Mouse (Mus musculus): Measurements from ENCODE around the gene Fuom. TPM values are rescaled to one million over a fixed set of nuclear protein-coding genes. Genes with fewer than 3 reads are reported as not detected.

Fuom gene
- polyA plus RNA-seq, 1 experiment from 2014 or later, result 7.6 TPM

DNA sequence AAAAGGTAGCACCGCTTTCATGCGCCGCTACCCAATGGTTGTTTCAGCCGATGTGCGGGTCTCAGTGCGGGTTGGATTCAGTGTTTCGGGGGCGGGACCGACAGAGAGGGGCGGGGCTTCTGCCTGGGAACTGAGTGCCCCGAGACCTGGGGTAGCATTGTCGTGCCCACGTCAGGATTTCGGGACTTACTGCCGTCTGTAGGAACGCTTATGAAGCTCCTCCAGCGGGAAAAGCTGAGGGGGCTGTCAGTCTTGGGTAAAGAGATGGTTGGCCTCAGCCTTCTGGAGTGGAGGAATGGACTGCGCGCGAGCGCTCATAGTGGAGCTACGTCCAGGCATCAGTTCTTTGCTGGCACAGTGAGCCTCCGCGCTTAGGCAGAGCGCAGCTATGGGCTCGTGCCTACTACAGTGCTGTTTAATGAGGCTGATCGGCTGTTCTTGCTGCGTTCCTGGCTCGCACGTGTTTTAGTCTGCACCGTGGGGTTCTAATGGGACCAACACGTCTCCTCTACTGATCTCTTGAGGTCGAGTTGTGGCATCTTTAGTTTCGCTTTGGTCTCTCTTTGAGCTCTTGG lies 53.0 kb downstream of the Fuom start:
- Histone ChIP-seq H3K9ac (no peak overlapping the region), H3K4me3 (replicated peaks) (peak overlapping the region; percentile 45), H3K4me2 (peak overlapping the region; percentile 62), H3K4me1 (replicated peaks) (peaks cover 14% of the 10 kb centered on the region), H3K27me3 (peaks cover 99% of the 10 kb centered on the region), H3K36me3 (no peaks in the 10 kb centered on the region), H3K27ac (no peak overlapping the region), H3K9me3 (replicated peaks) (no peaks in the 10 kb centered on the region)
- no peak for DNase-seq
- ATAC-seq (ENCODE audit: low read depth), result no peak
- 3% methylated on average over 34 of the region's 34 CpGs for WGBS (ENCODE audit: insufficient replicate concordance)

DNA sequence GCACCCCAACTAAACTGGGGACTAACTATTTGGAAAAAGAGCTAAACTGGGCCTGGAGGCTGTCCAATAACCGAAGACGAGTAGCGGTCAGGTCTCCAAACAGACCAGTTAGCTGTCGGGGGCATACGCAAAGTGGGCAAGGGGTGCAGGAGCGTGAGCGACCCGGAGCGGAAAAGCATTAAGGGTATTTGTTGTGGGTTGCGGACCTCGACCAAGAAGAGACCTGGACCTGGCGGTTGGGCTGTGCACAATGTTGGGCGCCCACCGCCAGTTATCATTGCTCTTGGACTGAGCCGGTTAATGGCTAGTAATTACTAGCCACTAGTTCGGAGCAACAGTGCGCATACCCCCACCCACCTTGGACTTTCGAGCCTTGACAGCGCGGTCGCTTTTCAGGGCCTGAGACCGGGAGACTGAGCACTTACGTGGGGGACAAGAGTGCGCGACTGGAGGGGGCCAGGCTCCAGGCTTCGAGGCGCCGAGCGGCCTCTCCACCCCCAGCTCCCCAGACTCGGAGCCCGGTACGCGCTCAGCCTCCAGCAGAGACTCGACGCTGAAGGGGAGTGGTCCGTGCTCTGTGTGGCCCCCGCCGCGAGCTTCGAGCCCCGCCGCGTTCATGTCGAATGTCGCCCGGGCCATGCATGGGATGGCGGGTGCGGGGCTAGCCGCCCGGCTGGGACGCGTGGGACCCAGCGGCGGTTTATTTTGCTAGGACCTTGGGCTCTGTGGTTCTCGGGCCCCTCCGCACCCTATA lies 53.7 kb downstream of the Fuom start, which contains the start of gene Msx3:
Msx3 (minus strand) TSS at position 729 of the 754 bp plus-strand sequence.
- WGBS (ENCODE audit: insufficient replicate concordance), result 2% methylated on average over 56 of the region's 56 CpGs
- Histone ChIP-seq H3K9ac (no peak within 1 kb of the TSS), H3K9me3 (replicated peaks) (no peaks in the 10 kb centered on the region), H3K4me3 (replicated peaks) (peak within 1 kb of the TSS; percentile 45), H3K36me3 (no peaks in the 10 kb centered on the region), H3K27ac (no peak within 1 kb of the TSS), H3K27me3 (peaks cover 96% of the 10 kb centered on the region), H3K4me1 (replicated peaks) (peaks cover 14% of the 10 kb centered on the region), H3K4me2 (peak within 1 kb of the TSS; percentile 62)
- DNase-seq (no peak), ATAC-seq (ENCODE audit: low read depth) (peak; percentile 15; the same call in 1 of the 2 replicates)

- ATAC-seq (ENCODE audit: low read depth), result no peak
- DNase-seq, result no peak
- H3K4me2 ChIP-seq, result peak overlapping the region; percentile 62
- peaks cover 16% of the 10 kb centered on the region for H3K4me1 ChIP-seq (replicated peaks)
- H3K9me3 ChIP-seq (replicated peaks), result no peaks in the 10 kb centered on the region
- H3K27ac ChIP-seq, result no peak overlapping the region
- H3K27me3 ChIP-seq, result peaks cover 90% of the 10 kb centered on the region
- WGBS (ENCODE audit: insufficient replicate concordance), result 2% methylated on average over 33 of the region's 33 CpGs
- H3K4me3 ChIP-seq (replicated peaks), result peak overlapping the region; percentile 7
- H3K9ac ChIP-seq, result no peak overlapping the region
- H3K36me3 ChIP-seq, result no peaks in the 10 kb centered on the region
Observed at GRCm38 (mm10) chr7:140047811-140048311, 54.4 kb downstream of the Fuom start.

Other genes with a start within 250 kb of the Fuom start
- 0.02 TPM in 1 of 2 replicates, not detected in the other for gene Kndc1, start 207.7 kb downstream of the Fuom start, polyA plus RNA-seq (2015; fragmentation: Nextera tagmentation; extraction: Ambion mirVana)
- gene Utf1, start 158.7 kb downstream of the Fuom start, polyA plus RNA-seq (2015; fragmentation: Nextera tagmentation; extraction: Ambion mirVana), result not detected in 2 replicates
- not detected in 2 replicates for gene 6430531B16Rik, start 123.7 kb downstream of the Fuom start, polyA plus RNA-seq (2015; fragmentation: Nextera tagmentation; extraction: Ambion mirVana)
- gene Adam8, start 109.9 kb downstream of the Fuom start, polyA plus RNA-seq (2015; fragmentation: Nextera tagmentation; extraction: Ambion mirVana), result 0.27 and 0.46 TPM in 2 replicates
- 22.9 and 23.6 TPM in 2 replicates for gene Zfp511, start 66.0 kb downstream of the Fuom start, polyA plus RNA-seq (2015; fragmentation: Nextera tagmentation; extraction: Ambion mirVana)
- 28.8 and 31.3 TPM in 2 replicates for gene Tubgcp2, start 65.8 kb downstream of the Fuom start, polyA plus RNA-seq (2015; fragmentation: Nextera tagmentation; extraction: Ambion mirVana)
- not detected in 2 replicates for gene Msx3, start 53.4 kb downstream of the Fuom start, polyA plus RNA-seq (2015; fragmentation: Nextera tagmentation; extraction: Ambion mirVana)
- gene Caly, start 19.9 kb downstream of the Fuom start, polyA plus RNA-seq (2015; fragmentation: Nextera tagmentation; extraction: Ambion mirVana), result 0.12 and 0.33 TPM in 2 replicates
- not detected in 2 replicates for gene Prap1, start 9.0 kb downstream of the Fuom start, polyA plus RNA-seq (2015; fragmentation: Nextera tagmentation; extraction: Ambion mirVana)
- gene Paox, start 13.4 kb upstream of the Fuom start, polyA plus RNA-seq (2015; fragmentation: Nextera tagmentation; extraction: Ambion mirVana), result 10.5 and 10.9 TPM in 2 replicates
- 80.0 and 93.8 TPM in 2 replicates for gene Echs1, start 14.0 kb upstream of the Fuom start, polyA plus RNA-seq (2015; fragmentation: Nextera tagmentation; extraction: Ambion mirVana)
- 20.3 and 21.1 TPM in 2 replicates for gene Mtg1, start 35.1 kb upstream of the Fuom start, polyA plus RNA-seq (2015; fragmentation: Nextera tagmentation; extraction: Ambion mirVana)
- gene Sprn, start 52.4 kb upstream of the Fuom start, polyA plus RNA-seq (2015; fragmentation: Nextera tagmentation; extraction: Ambion mirVana), result 0.02 TPM in 1 of 2 replicates, not detected in the other
- gene Olfr522, start 62.3 kb upstream of the Fuom start, polyA plus RNA-seq (2015; fragmentation: Nextera tagmentation; extraction: Ambion mirVana), result not detected in 2 replicates
- not detected in 2 replicates for gene Olfr523, start 70.8 kb upstream of the Fuom start, polyA plus RNA-seq (2015; fragmentation: Nextera tagmentation; extraction: Ambion mirVana)
- not detected in 2 replicates for gene Olfr524, start 103.5 kb upstream of the Fuom start, polyA plus RNA-seq (2015; fragmentation: Nextera tagmentation; extraction: Ambion mirVana)
- gene Cd163l1, start 115.8 kb upstream of the Fuom start, polyA plus RNA-seq (2015; fragmentation: Nextera tagmentation; extraction: Ambion mirVana), result 0.03 and 0.07 TPM in 2 replicates
- not detected in 2 replicates for gene 5830411N06Rik, start 144.8 kb upstream of the Fuom start, polyA plus RNA-seq (2015; fragmentation: Nextera tagmentation; extraction: Ambion mirVana)
- gene Olfr525, start 218.4 kb upstream of the Fuom start, polyA plus RNA-seq (2015; fragmentation: Nextera tagmentation; extraction: Ambion mirVana), result not detected in 2 replicates
- gene Olfr527, start 231.6 kb upstream of the Fuom start, polyA plus RNA-seq (2015; fragmentation: Nextera tagmentation; extraction: Ambion mirVana), result not detected in 2 replicates

Measured in liver, embryonic 13.5 days (tissue).